Mouse (Mus musculus) heart, postnatal 25 days (tissue): Measurements from ENCODE around the gene Cchcr1. TPM values are rescaled to one million over a fixed set of nuclear protein-coding genes. Genes with fewer than 3 reads are reported as not detected.

Experiments used
- DNase-seq: peaks from one replicate; pipeline ENCODE4 v3.0.0; 2022; ENCODE audit warnings: low spot score
- intact Hi-C: fragments of 180-260 bp; cut with DNase I; formaldehyde crosslinking; loops from one replicate; pipeline ENCODE4 v1.15.1; 2025
- total RNA-seq, 2 experiments: library from RNA; stranded (reverse); gene quantifications; 2 replicates each; pipeline ENCODE4 v1.2.3; 2021

The Cchcr1 gene
- total RNA-seq, 2 experiments from 2014 or later: 2.2 to 2.8 TPM

DNA sequence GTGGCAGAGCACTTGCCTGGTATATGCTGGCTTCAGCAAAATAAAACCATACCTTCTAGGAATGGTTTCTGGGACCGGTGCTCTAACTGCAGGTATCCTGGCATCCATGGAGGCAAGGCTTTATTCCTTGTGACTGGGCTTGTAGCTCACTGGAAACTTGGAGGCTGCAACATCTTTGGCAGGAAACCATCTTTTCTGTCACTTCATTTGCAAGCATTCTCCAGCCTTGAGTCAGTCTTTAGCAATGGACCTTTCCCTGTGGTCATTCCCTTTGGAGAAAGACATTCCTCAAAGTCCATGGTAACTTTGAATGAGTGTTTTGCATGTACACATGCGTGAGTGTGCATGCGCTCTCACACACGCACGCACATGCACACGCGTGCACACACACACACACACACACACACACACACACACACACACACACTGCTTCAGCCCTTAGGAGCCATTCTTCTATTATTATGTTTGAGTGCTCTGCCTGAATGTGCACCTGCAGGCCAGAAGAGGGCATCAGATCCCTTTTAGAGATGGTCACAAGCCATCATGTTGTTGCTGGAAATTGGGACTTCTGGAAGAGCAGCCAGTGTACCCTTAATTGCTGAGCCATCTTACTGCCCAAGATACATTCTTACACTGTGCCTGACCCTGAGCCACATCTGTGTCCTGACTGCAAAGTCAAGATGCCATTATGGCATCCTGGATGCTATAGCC is 3.8 kb upstream of the Cchcr1 start:
- intact Hi-C loops: no loop called here
- no peak for DNase-seq

DNA sequence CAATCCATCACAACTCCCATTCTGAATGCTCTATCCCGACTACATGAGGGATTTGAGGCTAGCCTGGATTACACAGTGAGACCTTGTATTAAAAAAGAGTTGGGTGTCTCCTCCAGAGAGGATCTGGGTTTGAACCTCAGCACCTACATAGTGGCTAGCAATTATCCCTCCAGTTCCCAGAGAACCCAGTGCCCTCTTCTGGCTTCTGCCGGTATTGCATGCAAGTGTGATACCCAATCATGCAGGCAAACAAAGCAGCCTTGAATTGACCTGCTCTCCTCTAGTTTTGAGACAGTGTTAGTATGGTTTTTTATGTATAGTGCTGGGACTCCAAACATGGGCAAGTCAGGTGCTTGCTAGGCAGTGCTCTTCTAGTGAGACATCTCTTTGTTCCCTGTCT is 3.0 kb upstream of the Cchcr1 start:
- intact Hi-C loops: loop anchor here (2.0 kb wide), 1 partner anchor 29 kb away; no protein-coding TSS in a partner anchor
- DNase-seq: no peak

DNA sequence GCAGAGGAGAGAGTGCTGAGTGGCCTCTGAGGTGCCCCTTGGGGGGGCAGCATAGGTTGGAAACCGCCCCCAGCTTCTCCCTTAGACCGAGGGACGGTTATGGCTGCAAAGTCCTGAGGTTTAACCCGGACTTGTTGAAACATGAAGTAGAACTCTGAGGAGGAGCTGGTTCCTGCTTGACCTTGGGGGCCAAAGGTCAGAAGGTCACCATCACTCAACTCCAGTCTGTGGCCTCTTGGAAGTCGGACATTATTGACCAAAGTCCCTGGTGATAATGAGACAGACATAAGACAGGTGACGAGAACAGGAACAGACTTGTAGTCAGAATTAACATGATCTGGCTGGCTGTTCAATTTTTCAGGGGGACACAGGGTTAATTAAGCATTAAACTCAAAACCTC is 2.1 kb upstream of the Cchcr1 start:
- DNase-seq: no peak
- intact Hi-C loops: loop anchor here (2.0 kb wide), 1 partner anchor 30 kb away; no protein-coding TSS in a partner anchor

DNA sequence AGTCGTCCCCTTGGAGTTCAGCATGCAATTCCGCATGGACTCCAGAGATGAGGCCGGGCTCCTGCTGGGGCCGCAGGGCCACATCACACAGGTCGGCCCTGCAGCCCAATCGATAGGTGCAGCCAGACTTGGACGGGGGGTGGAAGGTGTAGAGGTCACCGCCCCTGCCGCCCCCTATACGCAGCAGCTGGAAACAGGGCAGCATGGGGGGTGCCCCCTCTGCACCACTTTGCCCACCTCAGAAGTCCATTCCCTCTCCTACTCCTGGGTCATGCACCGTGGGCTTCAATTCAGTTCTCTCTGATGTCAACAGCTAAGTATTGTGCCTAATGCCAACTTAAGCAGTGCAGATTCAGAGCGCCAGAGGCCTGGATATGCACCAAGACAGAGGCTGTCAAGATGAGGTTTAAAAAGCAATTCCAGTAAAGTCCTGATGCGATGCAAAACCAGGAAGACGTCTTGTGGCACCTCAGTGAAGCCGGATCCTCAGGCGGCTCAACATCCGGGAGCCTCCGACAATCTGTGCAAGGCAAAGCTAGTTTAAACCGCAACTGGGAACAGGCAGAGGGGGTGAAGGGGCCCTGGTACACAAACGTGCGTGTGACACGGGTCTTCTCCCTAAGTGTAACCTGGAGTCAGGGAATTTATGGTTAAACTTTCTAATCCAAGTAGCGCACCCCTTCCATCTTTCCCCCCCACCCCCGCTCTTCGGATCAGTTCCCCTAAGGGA is 824 bp upstream of the Cchcr1 start:
- no peak for DNase-seq
- intact Hi-C loops: loop anchor here (2.0 kb wide), 1 partner anchor 31 kb away; no protein-coding TSS in a partner anchor

DNA sequence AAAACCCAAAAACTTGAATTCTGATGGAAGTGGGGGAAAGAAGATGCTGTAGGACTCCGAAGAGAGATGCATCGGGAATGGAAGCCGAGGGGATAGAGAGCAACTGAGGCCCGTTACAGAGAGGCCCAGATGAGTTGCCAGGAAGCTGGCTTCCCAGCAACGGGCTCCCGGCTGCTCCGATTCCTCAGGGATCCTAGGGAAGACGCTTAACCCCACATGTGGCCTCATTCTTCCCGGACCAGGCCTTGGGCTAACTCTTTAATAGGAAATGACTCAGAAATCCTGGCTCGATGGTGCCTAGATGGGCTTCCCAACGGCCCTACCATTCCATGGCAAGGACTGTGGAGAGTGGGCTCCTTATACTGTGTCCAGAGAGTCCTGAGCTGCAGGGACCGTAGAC is 626 bp downstream of the Cchcr1 start:
- DNase-seq: no peak
- intact Hi-C loops: no loop called here

DNA sequence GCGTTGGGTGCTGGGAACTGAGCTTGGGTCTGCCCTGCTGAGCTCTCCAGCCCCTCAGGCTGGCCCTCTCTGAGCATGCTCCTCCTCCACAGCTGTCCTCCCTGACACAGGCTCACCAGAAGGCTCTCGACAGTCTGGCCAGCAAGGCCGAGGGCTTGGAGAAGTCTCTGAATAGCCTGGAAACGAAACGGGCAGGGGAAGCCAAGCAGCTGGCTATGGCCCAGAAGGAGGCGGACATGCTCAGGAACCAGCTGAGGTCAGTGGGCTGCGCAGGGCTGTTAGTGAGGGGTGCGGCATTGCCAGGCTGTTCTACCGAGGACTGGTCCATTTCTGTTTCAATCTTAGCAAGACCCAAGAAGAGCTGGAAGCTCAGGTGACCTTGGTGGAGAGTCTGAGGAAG is 7.5 kb downstream of the Cchcr1 start:
- DNase-seq: no peak
- intact Hi-C loops: no loop called here

DNA sequence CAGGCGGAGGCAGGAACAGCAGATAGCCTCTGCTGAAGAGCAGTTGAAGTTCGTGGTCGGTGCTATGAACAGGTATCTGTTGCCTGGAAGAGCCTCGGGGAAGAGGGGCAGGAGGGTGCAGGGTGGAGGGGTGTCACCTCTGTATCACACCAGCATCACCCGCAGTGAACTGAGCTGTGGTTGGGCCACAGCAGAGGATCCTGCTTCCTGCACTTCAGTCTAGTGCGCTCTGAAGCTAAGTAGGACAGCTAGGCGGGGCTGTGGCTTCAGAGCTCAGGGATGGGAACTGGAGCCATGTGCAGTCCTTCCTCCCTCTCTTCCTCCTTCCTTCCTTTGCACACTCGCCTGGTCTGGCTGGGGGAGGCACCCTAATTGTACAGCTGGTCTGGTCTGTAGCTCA is 9.7 kb downstream of the Cchcr1 start:
- DNase-seq: no peak
- intact Hi-C loops: no loop called here

DNA sequence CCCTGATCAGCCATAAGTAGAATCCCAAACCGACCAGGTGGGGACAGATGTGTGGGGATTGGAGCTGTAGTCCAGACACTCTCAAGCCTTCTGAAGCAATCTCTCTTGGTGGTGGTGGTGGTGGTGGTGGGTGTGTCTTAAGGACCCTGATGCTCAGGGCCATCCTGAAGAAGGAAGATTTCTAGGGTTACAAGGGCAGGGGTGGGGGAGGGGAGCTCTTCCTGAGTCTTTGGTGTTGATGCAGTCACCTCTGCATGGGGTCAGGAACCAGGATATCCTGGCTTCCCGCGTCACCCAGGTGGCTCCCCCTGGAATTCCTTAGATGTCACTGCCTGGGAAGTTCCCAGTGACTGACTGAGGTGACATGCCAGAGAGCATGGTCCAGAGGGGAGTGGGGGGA is 15.5 kb downstream of the Cchcr1 start:
- intact Hi-C loops: no loop called here
- no peak for DNase-seq

DNA sequence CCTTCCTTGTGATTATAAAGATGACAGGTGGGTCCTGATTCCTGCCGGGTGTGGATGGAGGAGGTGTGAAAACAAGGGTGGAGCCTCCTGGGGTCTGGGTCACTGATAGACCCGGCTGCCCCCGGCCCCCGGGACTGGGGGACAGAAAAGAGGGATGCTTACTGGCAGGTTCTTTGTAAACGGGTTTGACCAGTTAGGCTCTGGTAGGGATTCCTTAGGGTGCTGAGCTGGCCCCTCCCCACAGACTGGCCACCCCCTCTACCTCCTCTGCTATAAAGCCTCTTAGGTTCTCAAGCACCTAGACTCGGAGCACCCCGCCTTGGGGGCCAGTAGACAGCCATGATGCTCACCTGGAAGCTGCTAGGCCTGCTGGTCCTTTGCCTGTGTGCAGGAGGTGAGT is 16.0 kb downstream of the Cchcr1 start, which contains the start of gene Psors1c2:
Gene Psors1c2, plus strand, starts transcription at position 301 of the 400 bp plus-strand sequence.
- DNase-seq: no peak
- intact Hi-C loops: no loop called here

DNA sequence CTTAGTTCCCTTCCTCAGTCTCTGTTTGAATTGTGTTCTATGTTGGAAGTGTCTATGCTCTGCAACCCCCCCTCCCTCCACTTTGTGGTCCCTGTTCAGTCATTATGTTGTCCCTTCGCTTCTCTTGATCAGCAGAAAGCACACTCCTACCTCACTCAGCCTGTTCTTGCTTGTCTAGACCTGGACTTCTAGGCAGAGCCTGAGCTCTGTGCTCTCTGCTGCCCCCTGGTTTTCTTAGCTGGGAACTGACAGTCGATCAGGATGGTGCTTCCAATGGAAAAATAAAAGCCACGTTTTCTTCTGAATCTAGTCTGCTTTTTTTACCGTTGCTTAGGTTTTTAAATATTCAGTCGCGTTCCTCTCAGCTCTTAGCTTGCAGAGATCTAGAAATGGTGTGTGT is 17.4 kb downstream of the Cchcr1 start:
- DNase-seq: no peak
- intact Hi-C loops: loop anchor here (1.0 kb wide), 1 partner anchor 50 kb away; no protein-coding TSS in a partner anchor

DNA sequence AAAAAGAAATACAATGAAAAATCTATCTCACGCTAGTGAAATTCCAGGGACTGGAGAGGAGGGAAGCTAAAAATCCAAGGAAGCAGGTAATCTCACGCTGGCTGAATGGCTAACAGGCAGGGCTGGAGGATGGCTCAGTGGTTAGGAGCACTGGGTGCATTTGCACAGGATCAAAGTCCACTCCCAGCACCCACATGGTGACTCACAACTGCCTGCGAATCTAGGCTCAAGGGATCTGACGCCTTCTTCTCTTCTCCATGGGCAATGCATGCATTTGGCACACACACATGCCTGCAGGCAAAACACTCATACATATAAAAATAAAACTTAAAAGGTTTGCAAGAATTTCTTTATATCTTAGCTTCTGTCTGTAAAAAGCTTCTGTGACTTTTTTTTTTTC is 20.5 kb downstream of the Cchcr1 start:
- intact Hi-C loops: no loop called here
- no peak for DNase-seq

DNA sequence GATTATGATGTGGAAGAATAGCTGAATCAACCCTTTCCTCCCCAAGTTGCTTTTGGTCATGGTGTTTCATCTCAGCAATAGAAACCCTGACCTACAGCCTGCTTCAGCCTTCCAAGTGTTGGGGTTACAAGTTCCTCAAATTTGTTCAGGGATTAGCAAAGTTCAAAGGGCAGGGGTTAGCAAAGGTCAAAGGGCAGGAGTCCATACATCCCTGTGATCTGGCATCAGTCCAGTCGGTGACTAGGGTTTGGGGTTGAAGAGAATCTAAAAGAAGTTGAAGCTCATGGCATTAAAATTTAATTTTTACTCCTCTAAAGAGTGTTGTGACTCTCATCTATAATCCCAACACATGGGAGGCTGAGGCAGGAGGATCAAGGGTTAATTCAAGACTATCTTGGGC is 21.6 kb downstream of the Cchcr1 start:
- intact Hi-C loops: no loop called here
- no peak for DNase-seq

DNA sequence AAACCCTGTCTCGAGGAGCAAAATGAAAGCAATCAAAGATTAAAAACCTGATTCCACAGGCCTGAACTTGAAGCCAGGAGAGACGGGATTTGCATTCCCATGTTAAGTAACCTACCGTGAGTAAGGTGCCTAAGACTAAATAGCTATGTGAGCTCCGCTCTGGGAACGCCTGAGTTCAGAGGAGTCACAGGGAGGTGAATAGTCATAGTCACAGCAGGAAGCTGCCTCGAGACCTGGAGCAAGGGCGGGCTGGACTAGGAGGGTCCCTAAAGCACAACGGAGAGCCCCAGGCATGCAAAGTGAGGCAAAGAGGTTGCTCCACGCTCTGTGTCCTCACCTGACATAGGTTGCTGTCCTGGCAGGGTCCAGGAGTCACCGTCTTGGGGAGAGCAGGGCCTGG is 22.6 kb downstream of the Cchcr1 start:
- no peak for DNase-seq
- intact Hi-C loops: no loop called here

DNA sequence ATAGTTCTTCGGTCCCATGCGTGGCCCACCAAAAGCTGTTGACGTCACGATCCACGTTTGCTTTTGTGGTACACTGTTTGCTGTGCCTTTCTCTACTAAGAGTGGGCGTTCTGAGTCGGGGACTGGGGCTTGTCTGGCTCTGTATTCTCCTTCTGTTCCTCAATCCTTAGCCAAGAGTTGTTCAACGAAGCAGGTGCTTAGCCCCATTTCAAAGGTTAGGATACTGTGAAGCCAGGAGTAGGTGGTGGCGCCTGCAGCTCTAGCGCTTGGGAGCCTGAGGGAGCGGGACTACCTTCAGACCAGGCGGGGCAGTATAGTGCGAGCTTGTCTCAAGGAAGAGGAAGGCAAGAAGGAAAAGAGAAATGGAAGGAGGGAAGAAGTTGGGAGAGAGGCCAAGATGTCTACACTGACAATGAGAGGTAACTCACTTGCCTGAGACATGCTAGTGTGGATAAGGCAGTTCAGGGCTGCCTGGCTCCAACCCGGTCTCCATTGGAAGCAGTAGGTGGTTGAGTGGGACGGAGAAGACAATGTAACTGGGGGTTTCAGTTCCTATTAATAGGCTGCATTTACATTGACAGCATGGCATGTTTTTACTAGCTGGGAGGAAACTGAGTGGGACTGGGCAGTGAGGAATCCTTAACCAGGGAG is 26.0 kb downstream of the Cchcr1 start:
- no peak for DNase-seq
- intact Hi-C loops: loop anchor here (5.0 kb wide), 1 partner anchor 34 kb away; no protein-coding TSS in a partner anchor

DNA sequence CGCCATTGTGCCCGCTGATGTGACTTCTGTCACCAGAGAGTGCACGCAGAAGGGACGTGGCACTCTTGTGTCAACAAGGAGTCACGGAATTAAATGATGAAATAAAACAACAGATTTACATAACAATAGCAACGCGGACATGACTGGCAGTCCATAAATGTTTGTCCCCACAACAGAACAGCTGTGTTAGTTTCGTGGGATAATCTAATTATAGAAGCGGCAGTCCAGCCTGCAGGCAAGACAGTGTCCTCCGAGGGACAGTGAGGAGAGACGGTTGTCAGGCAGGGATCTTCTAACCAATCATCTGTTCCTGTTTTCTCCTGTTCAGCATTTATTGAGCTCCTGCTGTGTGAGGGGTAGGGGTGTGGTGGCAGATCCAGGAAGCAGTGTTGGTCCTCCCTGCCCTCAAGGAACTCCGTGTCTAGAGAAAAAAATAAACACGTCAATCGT is 26.5 kb downstream of the Cchcr1 start:
- DNase-seq: no peak
- intact Hi-C loops: loop anchor here (5.0 kb wide), 1 partner anchor 34 kb away; no protein-coding TSS in a partner anchor

DNA sequence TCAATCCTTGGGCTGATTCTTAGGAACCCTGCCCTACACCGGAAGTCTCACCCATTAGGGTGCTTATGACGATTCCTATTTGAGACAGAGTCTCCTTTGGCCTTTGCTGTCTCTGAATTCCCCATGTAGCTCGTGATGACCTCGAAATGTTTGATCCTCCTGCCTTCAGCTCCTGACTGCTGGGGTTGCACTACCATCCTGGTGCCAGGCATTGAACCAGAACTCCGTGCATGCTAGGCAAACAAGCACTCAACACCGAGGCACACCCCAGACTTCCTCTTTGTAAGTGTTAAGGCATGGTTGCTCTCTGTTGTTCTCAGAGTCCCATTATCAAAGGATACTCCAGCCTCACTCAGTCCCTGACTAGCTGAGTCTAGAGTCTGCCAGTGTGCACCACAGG is 27.1 kb downstream of the Cchcr1 start:
- DNase-seq: no peak
- intact Hi-C loops: loop anchor here (5.0 kb wide), 1 partner anchor 33 kb away; no protein-coding TSS in a partner anchor

DNA sequence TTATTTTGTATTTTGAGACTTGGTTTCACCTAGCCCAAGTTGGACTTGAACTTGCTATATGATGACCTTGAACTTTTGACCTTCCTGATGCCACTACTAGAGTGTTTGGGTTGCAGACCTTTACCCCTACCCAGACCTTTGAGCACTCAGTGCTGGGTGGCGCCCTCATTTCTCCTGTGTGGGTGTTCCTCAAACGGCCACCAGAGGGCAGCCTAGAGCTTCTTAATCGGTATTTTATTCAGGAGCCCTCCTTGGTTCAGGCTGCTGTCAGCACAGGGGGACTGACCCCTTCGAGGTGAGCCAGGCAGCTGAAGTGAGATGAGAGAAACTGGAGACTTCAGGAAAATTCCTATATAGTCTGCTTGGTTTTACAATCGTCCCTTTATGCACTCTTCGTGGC is 27.8 kb downstream of the Cchcr1 start:
- intact Hi-C loops: loop anchor here (5.0 kb wide), 1 partner anchor 33 kb away; no protein-coding TSS in a partner anchor
- no peak for DNase-seq

DNA sequence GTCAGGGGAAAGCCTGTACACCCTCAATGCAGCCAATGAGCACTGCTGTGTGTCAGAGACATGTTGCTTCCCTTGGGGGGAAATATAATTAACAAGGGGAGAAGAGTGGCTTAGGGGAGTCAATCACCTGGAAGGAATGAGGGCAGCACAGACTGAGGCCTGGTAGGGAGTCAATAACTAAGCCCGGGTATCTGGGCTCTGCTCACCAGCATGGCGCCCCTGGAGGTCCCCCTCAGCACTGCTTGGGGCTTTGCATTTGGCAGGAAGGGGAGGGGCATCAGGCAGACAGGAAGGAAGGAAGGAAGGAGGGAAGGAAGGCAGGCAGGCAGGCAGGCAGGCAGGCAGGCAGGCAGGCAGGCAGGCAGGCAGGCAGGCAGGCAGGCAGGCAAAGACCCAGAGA is 30.6 kb downstream of the Cchcr1 start:
- intact Hi-C loops: no loop called here

DNA sequence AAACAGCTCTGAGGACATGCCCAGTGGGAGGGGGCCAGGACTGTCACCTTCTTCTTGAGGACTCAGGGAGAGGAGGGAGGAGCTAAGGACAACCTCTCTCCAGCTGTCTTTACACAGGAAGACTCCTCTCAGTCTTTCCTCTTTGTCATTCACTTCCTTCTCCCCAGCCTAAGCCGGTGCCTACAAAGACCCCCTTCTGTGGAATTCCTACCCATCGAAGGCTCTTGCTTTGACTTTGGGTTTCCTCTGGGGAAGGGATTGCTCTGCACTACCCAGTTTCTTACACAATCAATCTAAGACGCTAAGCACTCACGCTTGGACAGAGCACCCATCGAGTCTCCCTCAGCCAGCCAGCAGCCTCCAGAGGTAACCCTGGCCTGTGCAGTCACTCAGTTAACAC is 31.7 kb downstream of the Cchcr1 start:
- intact Hi-C loops: no loop called here
- no peak for DNase-seq

More for the DNA sequence above, 30.6 kb downstream of the Cchcr1 start:
- DNase-seq: no peak

DNA sequence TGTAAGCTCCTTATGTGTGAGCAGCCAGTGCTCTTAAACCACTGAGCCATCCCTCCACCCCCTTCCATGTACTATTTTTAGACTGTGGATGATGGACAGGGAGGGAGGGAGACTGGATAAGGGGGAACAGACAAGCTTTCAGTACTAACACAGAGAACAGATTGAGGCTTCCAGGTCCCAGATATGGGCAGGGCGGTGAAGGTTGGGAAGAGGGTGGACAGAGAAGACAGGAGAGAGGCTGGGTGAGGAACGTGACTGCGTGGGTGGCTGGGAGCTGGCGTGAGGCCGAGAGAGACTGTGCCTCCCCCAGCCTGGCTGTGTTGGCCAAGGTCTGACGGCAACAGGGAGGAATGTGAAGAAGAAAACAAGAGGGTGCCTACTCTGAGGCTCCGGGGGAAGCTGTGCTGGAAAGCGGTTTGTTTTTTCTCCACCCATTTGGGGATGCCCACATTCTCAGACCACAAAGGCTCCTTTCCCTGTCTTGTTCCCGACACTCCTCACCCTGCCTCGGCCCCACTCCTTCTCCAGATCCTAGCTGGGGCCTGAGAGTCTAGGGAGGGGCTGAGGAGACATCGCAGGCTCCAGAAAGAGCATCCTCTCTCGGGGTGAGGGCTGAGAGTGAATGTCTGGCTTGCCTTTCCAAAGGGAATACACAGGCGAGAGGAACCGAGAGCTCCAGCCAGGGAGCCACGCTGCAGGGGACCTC is 32.7 kb downstream of the Cchcr1 start:
- intact Hi-C loops: no loop called here
- DNase-seq: peak; percentile 79
